Mouse (Mus musculus) heart, adult 2 months (tissue): Measurements from ENCODE around the gene Ehbp1l1.
A peak's percentile ranks its signal among the peaks of the same experiment; 100 is the strongest.

Experiments
- CTCF ChIP-seq: fragments of 200-600 bp; IDR thresholded peaks from 2 replicates; pipeline ENCODE4 v1.8.1; 2022; ENCODE audit warnings: antibody characterized with exemption, mild to moderate bottlenecking, moderate library complexity
- POLR2A ChIP-seq: fragments of 200-500 bp; IDR thresholded peaks from 2 replicates; pipeline ENCODE4 v1.6.1; 2011; ENCODE audit warnings: mild to moderate bottlenecking, low read depth, low read length, control low read depth; ENCODE audit not compliant: insufficient read depth

GRCm38 (mm10) chr19:5692913-5693396 lies 33.2 kb downstream of the Ehbp1l1 start:
- peak; percentile 13; the same call in 1 of the 2 replicates for TF ChIP-seq POLR2A
- TF ChIP-seq CTCF = no peak
